Mouse (Mus musculus) left cerebral cortex, postnatal 4 days (tissue): Measurements from ENCODE around the gene Cd8b1. TPM values are rescaled to one million over a fixed set of nuclear protein-coding genes. Genes with fewer than 3 reads are reported as not detected.

Experiments
- DNase-seq: peaks from one replicate; pipeline ENCODE4 v3.0.0-alpha.2; 2022
- intact Hi-C: fragments of 180-260 bp; cut with DNase I; formaldehyde crosslinking; loops from one replicate; pipeline ENCODE4 v1.15.1; 2025
- total RNA-seq, 2 experiments: library from RNA; stranded (reverse); gene quantifications; 2 replicates each; pipeline ENCODE4 v1.2.3; 2021

The Cd8b1 gene
- total RNA-seq, 2 experiments from 2014 or later: not detected

GRCm38 (mm10) chr6:71341179-71341578 lies 18.6 kb downstream of the Cd8b1 start:
- no peak for DNase-seq
- intact Hi-C loops: no loop called here

GRCm38 (mm10) chr6:71348006-71348405 lies 25.4 kb downstream of the Cd8b1 start:
- no peak for DNase-seq
- intact Hi-C loops: no loop called here

DNA sequence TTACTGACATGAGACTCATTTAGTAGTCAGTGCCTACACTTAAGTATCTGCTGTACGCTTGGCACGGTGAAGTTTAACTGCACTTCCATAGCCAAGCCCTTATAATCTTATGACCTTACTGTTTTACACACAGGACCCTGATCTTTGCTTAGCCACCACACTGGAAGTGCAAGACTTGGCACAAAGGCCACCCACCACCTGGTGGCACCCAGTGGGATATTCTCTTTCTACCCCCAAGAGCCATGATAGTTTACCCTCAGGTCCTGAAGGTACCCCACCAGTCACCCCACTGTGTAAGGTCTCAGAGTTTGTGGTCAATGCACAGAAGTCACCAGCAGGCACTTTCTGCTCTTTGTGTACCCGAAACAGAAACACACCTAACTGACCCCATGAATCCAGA lies 28.6 kb downstream of the Cd8b1 start:
- no peak for DNase-seq
- intact Hi-C loops: no loop called here

DNA sequence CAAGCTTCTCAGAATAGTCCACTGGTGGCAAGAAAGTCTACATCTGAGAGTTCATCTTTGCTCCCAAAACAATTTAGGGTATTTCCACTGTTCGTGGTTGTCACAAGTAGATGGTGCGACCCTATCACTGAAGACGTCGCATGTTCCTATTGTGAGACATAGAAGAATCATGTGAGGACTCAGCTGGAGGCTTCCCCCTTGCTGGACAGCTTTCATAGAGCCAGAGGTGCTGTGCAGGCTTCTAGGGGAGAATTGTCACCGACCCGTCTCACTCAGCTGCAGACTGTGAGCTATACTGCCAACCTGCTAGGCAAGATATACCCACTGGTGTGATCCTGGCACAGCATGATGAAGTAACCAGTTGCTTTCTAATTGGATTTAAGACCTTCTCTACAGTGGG lies 29.6 kb downstream of the Cd8b1 start:
- DNase-seq: no peak
- intact Hi-C loops: no loop called here

GRCm38 (mm10) chr6:71352866-71353427 lies 30.4 kb downstream of the Cd8b1 start:
- intact Hi-C loops: no loop called here
- DNase-seq: no peak

DNA sequence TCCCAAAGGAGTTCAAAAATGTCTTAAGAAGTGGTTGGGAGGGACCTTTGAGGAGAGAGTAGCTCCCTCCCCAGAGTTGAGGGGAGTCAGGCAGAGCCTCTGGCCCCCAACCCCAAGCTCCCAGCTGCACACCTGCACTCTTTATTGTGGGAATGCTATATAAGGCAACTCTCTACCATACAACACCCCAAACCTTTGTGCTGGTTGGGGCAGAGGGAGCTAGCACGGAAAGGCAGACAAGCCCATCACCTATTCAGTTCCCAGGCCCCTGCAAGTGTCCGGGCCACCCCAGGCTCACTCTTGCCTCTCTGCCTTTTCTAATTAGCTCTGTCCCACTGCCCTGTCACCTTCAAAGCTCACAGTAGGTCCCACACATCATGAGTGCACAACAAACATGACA lies 31.1 kb downstream of the Cd8b1 start:
- no peak for DNase-seq
- intact Hi-C loops: no loop called here

DNA sequence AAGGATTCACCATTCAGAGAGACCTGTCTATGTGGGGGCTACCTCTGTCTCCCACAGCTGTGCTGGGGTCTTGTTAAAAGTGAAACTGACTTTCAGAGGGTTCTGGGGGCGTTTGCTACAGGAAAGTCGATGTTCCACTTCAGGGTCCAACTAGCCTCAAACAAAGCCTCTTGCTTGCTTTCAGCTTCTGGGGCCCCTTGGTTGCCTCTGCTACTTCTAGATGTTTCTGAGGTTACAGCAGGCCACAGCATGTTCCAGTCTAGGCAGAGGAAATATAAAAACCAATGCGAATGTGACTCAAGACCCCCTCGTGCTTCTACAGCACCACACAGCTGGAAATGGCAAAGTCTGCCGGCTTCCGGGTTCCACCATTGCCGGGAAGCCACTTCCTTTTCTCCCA lies 34.9 kb downstream of the Cd8b1 start:
- no peak for DNase-seq
- intact Hi-C loops: no loop called here

DNA sequence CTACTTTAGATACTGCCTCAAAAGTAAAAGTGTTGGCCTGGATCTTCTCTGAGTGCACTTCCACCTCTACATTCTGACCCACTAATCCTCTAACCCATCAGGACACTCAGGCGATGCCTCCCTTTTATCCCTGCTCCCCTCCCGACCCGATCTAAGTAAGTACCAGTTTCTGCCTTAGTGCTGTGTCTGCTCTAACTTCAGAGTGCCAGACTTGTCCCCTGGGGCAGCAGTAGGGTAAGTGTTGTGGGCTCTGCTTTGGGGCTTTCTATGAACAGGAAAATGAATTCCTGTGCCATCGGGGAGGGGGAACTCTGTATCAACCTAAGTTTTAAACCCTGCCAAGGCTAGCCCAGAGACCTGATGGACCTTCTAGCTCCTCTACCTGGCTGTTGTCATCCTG lies 37.6 kb downstream of the Cd8b1 start:
- no peak for DNase-seq
- intact Hi-C loops: no loop called here

DNA sequence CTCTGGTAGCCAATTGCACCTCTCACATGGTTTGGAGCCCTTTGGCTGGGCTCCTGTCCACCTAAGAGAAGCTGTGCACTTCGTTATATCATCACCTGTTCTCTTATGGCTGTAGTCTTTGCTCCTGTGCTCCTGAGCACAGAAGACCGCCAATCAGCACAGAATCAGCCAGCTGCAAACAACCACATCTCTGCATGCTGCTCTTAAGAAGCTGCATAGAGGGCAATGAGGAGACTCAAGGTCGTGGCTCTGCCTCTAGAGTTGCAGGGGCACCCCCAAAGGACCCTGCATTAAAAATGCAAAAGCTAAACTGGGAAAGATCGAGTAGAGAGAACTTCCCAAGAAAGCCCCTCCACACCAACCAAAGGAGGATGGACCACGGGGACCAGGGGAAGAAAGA lies 38.2 kb downstream of the Cd8b1 start:
- intact Hi-C loops: no loop called here
- DNase-seq: no peak

DNA sequence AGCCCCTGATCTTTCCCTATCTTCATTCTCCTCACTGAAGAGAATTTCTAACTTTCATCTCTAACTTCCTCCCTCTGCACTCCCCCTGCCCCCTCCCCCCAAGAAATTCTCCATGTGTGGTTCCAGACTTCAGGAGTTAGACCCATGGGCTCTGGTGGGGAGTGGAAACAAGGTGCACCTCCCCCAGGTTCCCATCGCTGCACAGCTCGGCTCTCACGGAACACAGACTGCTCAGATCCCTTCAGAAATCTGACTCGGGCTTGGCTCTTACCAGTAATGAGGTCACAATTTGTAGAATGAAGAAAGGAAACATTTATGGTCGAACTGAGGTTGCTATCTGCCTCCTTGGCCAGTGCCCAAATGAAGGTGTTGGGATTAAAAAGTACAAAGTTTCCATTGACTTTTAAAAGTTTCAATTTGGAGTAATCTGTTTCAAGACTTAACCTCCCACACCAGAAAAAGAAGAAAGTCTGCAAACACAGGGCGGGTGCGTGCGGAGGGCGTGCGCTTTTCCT lies 38.6 kb downstream of the Cd8b1 start:
- DNase-seq: no peak
- intact Hi-C loops: no loop called here

DNA sequence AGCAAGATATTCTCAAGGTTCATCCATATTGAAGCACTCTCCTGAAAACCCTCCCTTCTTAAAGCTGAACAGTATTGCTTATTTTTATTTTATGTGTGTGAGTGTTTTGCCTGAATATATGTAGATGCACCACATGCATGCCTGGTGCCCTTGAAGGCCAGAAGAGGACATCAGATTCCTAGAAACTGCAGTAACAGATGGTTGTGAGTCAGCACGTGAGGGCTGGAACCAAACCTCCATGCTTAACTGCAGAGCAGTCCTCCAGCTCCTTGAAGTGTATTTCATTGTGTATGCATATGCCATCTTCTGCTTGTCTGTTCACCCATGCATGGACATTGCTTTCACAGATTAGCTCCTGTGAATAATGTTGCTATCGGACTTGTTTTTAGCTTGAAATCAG lies 41.4 kb downstream of the Cd8b1 start:
- DNase-seq: no peak
- intact Hi-C loops: no loop called here

- intact Hi-C loops: no loop called here
- no peak for DNase-seq
Observed at GRCm38 (mm10) chr6:71369416-71369815, 46.8 kb downstream of the Cd8b1 start.

GRCm38 (mm10) chr6:71371085-71371605 lies 48.6 kb downstream of the Cd8b1 start:
- intact Hi-C loops: no loop called here
- no peak for DNase-seq

GRCm38 (mm10) chr6:71372041-71372720 lies 49.6 kb downstream of the Cd8b1 start:
- DNase-seq: no peak
- intact Hi-C loops: no loop called here

GRCm38 (mm10) chr6:71373249-71373775 lies 50.7 kb downstream of the Cd8b1 start, which contains the start of gene Cd8a:
TSS of gene Cd8a (plus strand) at chr6:71373427.
- DNase-seq: no peak
- intact Hi-C loops: no loop called here

GRCm38 (mm10) chr6:71374311-71374829 lies 51.8 kb downstream of the Cd8b1 start:
- DNase-seq: no peak

GRCm38 (mm10) chr6:71374921-71375320 lies 52.3 kb downstream of the Cd8b1 start:
- intact Hi-C loops: no loop called here
- no peak for DNase-seq

More at GRCm38 (mm10) chr6:71374311-71374829, 51.8 kb downstream of the Cd8b1 start:
- intact Hi-C loops: no loop called here

- intact Hi-C loops: no loop called here
- DNase-seq: no peak
Observed at GRCm38 (mm10) chr6:71376711-71377110, 54.1 kb downstream of the Cd8b1 start.

GRCm38 (mm10) chr6:71381654-71382053 lies 59.1 kb downstream of the Cd8b1 start:
- intact Hi-C loops: no loop called here
- DNase-seq: no peak
